Mouse (Mus musculus) stomach, postnatal 0 days (tissue): ENCODE measurements around the gene Dtx1. TPM values are rescaled to one million over a fixed set of nuclear protein-coding genes. Genes with fewer than 3 reads are reported as not detected.

ENCODE experiments used
- ATAC-seq: fragments of 200-750 bp; cut with Nextera tagmentation; 2 replicates; pipeline ENCODE4 v1.8.0; 2017; ENCODE audit not compliant: low FRiP score, low TSS enrichment
- DNase-seq: peaks from one replicate; pipeline ENCODE4 v3.0.0-alpha.2; 2016; ENCODE audit warnings: low spot score
- H3K27ac ChIP-seq: fragments of 300-500 bp; sonication (generic); replicated peaks from 2 replicates; pipeline ENCODE4 v1.5.1; 2014; ENCODE audit warnings: mild to moderate bottlenecking, control low read depth
- H3K27me3 ChIP-seq: fragments of 300-500 bp; sonication (generic); 2 replicates; pipeline ENCODE4 v1.6.1; 2014; ENCODE audit warnings: low read length; ENCODE audit not compliant: control insufficient read depth, insufficient read depth
- H3K36me3 ChIP-seq: fragments of 300-500 bp; sonication (generic); 2 replicates; pipeline ENCODE4 v1.6.1; 2014; ENCODE audit warnings: low read length, mixed read lengths; ENCODE audit not compliant: control insufficient read depth, insufficient read depth
- H3K4me1 ChIP-seq: fragments of 300-500 bp; sonication (generic); replicated peaks from 2 replicates; pipeline ENCODE4 v1.6.1; 2014; ENCODE audit warnings: antibody characterized with exemption; ENCODE audit not compliant: control insufficient read depth, insufficient read depth
- H3K4me2 ChIP-seq: fragments of 300-500 bp; sonication (generic); replicated peaks from 2 replicates; pipeline ENCODE4 v1.6.1; 2014; ENCODE audit warnings: low read depth, mild to moderate bottlenecking, control low read depth, moderate library complexity
- H3K4me3 ChIP-seq: fragments of 300-500 bp; sonication (generic); 2 replicates; pipeline ENCODE4 v1.5.1; 2014; ENCODE audit warnings: low read depth, low read length, control low read depth
- H3K9ac ChIP-seq: fragments of 300-500 bp; sonication (generic); 2 replicates; pipeline ENCODE4 v1.6.1; 2014; ENCODE audit warnings: mild to moderate bottlenecking, low read length, control low read depth, mixed read lengths
- H3K9me3 ChIP-seq: fragments of 300-500 bp; sonication (generic); 2 replicates; pipeline ENCODE4 v1.6.1; 2016; ENCODE audit warnings: low read length; ENCODE audit not compliant: control insufficient read depth
- CTCF ChIP-seq: IDR thresholded peaks from 2 replicates; pipeline ENCODE4 v1.5.1; 2016; ENCODE audit warnings: antibody characterized with exemption, low read depth, mild to moderate bottlenecking, moderate library complexity
- EP300 ChIP-seq: optimal IDR thresholded peaks from 2 replicates; pipeline ENCODE3; 2016; ENCODE audit warnings: antibody characterized with exemption
- WGBS: fragments of 180-500 bp; shearing (Covaris S2); extraction: QIAGEN DNeasy Blood & Tissue Kit; methylation state at CpG from one replicate; pipeline ENCODE4 v1.1.7; 2014; 5-methylcytosine and 5-hydroxymethylcytosine counted together
- polyA plus RNA-seq: library from polyadenylated mRNA; unstranded; fragments of >200 nt; fragmentation: Nextera tagmentation; extraction: Ambion mirVana; gene quantifications from 2 replicates; pipeline ENCODE4 v1.2.1, GENCODE M21; 2015

Gene Dtx1
- polyA plus RNA-seq, 1 experiment from 2014 or later: 2.0 TPM

DNA sequence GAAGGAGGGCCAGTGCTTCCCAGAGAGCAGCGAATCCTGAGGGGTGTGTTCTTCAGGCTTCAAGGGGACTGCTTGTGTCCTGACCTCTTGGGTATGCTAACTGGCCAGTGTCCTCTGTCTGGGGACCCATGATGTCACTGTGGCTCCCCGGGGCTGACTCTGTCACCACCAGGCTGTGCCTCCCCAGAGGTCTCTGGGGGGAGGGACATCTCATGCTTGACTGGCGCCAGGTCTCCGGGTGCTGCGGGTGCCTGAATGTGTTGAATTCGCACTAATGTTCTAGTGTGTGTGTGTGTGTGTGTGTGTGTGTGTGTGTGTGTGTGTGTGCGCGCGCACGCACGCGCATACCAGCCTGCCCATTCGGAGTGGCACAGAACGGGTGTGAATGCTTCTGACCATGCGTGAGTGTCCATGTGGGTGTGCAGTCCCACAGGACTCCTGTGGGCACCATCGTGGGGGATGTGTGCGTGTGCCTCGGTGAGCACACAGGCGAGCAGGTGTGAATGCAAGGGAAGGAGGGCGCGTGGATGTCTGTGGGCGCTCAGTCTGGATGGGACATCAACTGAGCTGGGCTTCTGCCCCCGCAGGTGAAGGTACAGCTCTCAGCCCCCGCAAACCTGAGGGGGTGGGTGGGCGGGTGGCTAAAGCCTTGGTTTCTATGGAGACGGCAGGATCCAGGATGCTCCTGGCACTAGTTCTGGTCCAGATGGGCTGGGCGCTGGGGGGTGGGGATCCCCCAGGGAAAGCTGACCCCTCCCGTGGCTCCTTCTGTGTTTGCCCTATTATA lies 58.6 kb downstream of the Dtx1 start:
- Histone ChIP-seq H3K36me3 (no peaks in the 10 kb centered on the region), H3K4me1 (0 out of 2 replicates have a peak, but pooled peaks cover 2% of the 10 kb centered on the region), H3K9ac (no peak overlapping the region), H3K9me3 (no peaks in the 10 kb centered on the region), H3K4me2 (no peak overlapping the region), H3K27ac (no peak overlapping the region), H3K4me3 (no peak overlapping the region), H3K27me3 (0 out of 2 replicates have a peak, but pooled peaks cover 3% of the 10 kb centered on the region)
- 83% methylated on average over 25 of the region's 28 CpGs for whole genome bisulfite sequencing
- DNase-seq: no peak
- no peak for ATAC-seq
- TF ChIP-seq CTCF: no peak

DNA sequence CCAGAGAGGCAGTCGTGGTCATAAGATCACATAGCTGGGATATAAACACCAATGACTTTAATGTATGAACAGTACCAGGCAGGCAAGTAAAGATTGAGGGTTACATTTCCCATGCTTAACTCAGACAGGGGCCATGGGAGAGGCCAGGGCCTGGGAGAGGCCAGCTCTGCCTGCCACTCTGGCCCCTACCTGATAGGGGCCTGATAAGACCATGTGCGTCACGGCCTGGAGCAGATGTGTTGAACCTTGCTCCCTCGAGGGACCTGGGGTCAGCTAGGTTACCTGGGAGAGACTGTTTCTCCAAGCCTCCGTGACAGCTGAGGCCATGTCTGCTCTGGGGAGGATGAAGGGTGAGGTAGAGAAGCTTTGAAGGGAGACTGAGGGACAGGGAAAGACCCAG lies 60.5 kb downstream of the Dtx1 start:
- Histone ChIP-seq H3K4me3 (no peak overlapping the region), H3K9me3 (no peaks in the 10 kb centered on the region), H3K4me2 (no peak overlapping the region), H3K4me1 (0 out of 2 replicates have a peak, but pooled peaks cover 2% of the 10 kb centered on the region), H3K27me3 (0 out of 2 replicates have a peak, but pooled peaks cover 3% of the 10 kb centered on the region), H3K36me3 (no peaks in the 10 kb centered on the region), H3K27ac (no peak overlapping the region), H3K9ac (no peak overlapping the region)
- no peak for DNase-seq
- no peak for ATAC-seq
- TF ChIP-seq EP300 (no peak), CTCF (no peak)
- WGBS: 41% methylated on average over 5 of the region's 5 CpGs

DNA sequence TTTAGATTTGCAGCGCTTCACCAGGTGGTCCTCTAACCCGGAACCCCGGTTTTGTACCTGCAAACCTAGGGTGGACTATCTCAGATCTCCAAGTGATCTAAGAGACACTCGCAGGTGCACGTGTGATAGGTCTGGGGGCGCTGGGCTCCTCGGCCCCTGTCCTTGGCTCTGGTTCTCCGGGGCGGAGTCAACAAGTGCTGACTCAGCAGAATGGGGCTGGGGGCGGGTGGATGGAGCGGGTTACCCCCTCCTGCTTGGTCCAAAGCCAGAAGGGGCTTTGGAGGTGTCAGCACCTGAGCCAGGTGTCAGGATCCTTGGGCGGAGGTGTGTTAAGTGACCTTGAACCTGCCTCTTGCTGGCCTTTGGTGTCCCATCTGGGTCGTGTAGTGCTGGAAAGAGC lies 61.8 kb downstream of the Dtx1 start:
- no peak overlapping the region for H3K27ac ChIP-seq
- no peak overlapping the region for H3K4me2 ChIP-seq
- DNase-seq (no peak), ATAC-seq (no peak)
- no peaks in the 10 kb centered on the region for H3K9me3 ChIP-seq
- H3K27me3 ChIP-seq: 0 out of 2 replicates have a peak, but pooled peaks cover 3% of the 10 kb centered on the region
- no peak overlapping the region for H3K4me3 ChIP-seq
- H3K4me1 ChIP-seq: 0 out of 2 replicates have a peak, but pooled peaks cover 2% of the 10 kb centered on the region
- no peak for TF ChIP-seq CTCF
- no peak for TF ChIP-seq EP300
- H3K9ac ChIP-seq: no peak overlapping the region
- 16% methylated on average over 13 of the region's 13 CpGs for WGBS
- no peaks in the 10 kb centered on the region for H3K36me3 ChIP-seq

DNA sequence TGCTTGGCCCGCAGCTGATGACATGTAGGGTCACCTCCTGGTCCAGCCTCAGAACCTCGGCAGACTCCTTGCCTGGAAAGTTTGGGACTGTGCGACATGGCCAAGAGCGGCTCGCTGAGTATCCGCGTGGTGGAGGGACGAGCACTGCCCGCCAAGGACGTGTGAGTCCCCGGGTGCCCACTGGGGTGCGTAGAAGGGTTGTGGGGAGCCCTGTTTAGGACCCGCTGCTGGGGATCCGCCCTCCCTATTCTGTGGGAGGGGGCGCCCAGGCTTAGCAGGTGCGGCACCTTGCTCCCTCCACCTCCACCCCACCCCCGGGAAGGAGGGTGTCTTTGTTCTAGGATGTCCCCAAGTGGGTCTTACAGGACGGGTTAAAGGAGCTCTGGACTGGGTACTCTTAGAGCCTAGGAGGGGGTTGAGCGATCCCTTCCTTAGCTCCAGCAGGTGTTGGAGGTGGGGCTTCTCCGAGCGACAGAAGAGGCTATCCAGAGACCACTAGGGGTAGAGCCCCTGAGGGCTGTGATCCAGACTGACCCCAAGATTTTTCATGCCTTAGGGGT lies 62.3 kb downstream of the Dtx1 start:
- no peak overlapping the region for H3K27ac ChIP-seq

DNA sequence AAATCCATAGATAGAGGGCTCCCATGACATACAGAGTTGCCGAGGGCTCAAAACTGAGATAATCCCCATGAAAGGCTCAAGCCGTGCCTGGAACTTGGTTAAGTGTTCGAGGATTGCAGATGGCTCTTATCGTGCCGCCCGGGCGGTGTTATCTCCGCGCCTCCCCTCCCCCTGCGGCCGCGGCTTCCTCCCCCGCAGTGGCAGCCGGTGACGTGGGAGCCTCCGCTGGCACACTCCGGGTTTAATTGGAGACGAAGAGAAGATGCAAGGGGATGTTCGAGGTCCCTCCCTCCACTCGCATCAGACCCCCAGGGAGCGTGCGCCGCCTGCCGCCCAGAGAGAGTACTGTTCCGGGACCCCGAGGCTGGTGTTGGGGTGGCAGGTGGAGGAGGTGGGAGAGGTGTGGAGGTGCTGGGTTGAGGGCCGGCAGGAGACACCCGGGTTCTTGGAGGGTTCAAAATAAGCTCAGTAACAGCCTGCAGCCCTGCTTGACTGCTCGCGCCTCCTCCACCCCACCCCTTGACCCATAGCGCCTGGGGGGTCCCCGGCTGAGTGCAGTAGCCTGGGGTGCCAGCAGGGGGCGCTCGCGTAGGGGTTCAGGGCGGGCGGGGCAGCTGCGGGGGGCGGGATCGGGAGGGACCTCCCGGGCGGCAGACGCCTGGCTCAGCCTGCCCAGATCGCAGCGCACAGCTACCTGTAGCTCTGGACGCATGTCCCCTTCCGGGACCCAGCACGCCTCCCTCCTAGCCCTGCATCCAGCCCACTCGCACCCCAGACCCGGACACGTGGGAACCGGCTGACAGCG lies 63.0 kb downstream of the Dtx1 start, which contains the start of gene Rasal1:
Rasal1 (plus strand) TSS at position 244 of the 805 bp plus-strand sequence.
- DNase-seq (peak; percentile 54), ATAC-seq (peak; percentile 61)
- WGBS: 2% methylated on average over 48 of the region's 53 CpGs
- Histone ChIP-seq H3K36me3 (no peaks in the 10 kb centered on the region), H3K9ac (no peak within 1 kb of the TSS), H3K4me3 (peak within 1 kb of the TSS; percentile 28), H3K9me3 (no peaks in the 10 kb centered on the region), H3K27me3 (0 out of 2 replicates have a peak, but pooled peaks cover 3% of the 10 kb centered on the region), H3K4me1 (0 out of 2 replicates have a peak, but pooled peaks cover 2% of the 10 kb centered on the region), H3K27ac (no peak within 1 kb of the TSS), H3K4me2 (peak within 1 kb of the TSS; percentile 54)
- TF ChIP-seq EP300 (no peak), CTCF (peak; percentile 57)

More for the DNA sequence above, 62.3 kb downstream of the Dtx1 start:
- 0 out of 2 replicates have a peak, but pooled peaks cover 2% of the 10 kb centered on the region for H3K4me1 ChIP-seq
- H3K36me3 ChIP-seq: no peaks in the 10 kb centered on the region
- H3K4me2 ChIP-seq: peak overlapping the region; percentile 54
- H3K9ac ChIP-seq: no peak overlapping the region
- H3K4me3 ChIP-seq: peak overlapping the region; percentile 28
- WGBS: 2% methylated on average over 21 of the region's 21 CpGs
- H3K9me3 ChIP-seq: no peaks in the 10 kb centered on the region
- peak; percentile 53 for ATAC-seq
- TF ChIP-seq CTCF (0 out of 2 replicates have a peak, but pooled peaks have one; percentile 22), EP300 (no peak)
- H3K27me3 ChIP-seq: 0 out of 2 replicates have a peak, but pooled peaks cover 3% of the 10 kb centered on the region
- DNase-seq: no peak
